Mouse (Mus musculus) adrenal gland, adult 8-10 months (tissue): ENCODE measurements at regions not wholly inside any gene's neighbourhood (a gene's known extent, or its start where the extent isn't known, plus 50 kb on each side); places are given as distances from the start of the nearest gene placed in this dataset.

Source experiments
- DNase-seq: peaks from one replicate; pipeline ENCODE4 v3.0.0; 2022

DNA sequence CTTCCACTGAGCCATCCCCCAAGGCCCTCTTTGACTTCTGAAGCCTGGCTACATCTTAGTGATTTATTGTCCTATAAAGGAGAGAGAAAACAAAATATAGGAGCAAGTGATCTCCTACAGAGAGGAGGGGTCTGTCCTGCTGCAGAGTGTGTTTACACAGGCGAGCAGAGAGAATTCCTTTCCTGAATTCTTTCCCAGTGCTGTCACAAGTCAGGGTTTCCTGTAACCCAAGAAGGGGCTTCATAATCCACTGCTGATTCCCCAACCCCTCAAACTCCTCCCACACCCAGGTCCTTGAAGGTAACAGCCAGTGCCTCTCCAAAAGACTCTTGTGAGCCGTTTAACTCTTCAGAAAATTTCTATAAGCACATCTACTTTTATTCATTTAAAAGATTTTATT is 66.8 kb upstream of the Tpm1 start:
- no peak for DNase-seq

DNA sequence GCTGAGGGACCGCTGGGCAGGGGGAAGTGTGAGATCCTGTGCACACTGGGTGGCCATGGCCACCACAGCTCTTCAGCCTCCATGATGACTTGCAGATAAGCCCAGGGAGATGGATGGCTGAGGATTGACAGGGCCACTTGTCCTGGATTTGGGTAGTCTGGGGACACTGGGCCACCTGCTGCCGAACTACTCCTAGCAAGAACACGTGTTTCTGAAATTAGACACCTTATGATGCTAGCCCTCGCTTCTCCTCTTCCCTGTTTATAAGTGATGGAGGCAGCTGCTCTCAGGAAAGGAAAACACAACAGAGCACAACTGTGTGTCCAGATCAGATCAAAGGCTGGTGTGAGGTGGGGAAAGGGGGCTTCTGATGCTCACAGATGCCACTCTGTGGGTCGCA is 64.9 kb upstream of the Tpm1 start:
- no peak for DNase-seq

DNA sequence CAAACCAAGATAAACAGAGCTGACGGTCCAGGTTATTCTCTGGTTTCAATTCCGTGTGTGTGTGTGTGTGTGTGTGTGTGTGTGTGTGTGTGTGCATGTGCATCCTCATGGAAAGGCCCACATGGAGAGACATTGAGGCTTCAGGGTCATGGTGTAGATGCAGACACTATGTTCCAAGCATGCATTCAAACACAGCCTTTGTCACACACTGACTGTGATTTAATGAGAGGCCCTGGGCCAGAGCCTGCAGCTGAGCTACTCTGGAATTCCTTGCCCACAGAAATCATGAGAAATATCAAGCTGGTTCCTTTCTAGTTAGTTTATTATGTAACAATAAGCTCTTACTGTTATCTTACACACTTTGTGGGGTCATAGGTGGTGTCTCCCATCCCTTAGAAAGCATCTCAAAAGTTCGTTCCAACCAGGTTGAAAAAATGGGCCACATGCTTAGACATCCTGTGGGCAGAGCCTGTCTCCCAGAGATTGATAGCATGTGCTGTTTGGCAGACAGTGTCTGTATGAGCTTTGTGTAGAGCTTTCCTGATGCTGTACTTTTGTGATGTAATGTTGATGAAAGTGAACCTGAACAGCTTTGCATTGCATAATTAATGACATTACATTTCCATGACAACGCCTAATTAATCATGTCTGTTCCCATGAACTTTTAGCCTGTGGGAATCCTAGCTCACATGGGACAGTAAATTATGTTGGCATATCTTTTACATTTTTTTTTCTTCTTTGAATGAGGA is 62.8 kb upstream of the Tpm1 start:
- DNase-seq = no peak

DNA sequence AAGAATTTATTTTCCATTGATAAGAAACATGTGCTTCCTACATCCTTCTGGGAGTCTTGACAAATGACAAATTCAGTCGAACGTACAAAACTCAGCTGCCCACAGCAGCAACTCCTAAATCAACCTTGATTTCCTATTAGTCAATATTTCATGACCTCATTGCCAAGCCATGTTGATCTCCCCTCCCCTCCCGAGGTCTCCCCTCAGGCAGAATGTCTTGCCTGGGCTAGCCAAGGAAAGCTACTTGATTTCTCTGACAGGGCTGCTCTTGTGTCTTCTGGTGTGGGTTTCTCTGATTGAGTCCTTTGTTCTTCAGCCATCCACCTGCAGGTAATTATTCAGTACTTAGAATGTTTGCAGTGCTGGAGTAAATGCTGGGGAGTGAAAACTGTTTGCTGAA is 58.7 kb upstream of the Tpm1 start:
- no peak for DNase-seq

DNA sequence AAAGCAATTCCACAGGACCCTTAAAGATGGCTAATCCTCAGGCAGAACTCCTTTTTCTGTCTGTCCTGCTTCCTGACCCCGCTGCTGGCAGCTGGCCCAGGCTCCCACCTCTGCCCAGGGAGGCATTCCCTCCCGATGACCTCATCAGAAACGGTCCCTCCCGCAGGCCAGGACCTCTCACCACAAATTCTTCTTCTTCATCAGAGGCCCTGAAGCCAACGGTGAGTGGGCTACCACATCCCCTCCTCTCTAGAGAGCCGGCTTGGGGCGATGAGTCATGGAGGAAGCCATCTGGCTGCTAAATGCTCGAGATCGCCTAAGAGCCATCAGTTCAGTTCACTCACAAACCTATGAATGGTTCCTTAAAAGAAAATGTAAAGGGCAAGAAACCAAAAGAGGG is 56.7 kb upstream of the Tpm1 start:
- no peak for DNase-seq

DNA sequence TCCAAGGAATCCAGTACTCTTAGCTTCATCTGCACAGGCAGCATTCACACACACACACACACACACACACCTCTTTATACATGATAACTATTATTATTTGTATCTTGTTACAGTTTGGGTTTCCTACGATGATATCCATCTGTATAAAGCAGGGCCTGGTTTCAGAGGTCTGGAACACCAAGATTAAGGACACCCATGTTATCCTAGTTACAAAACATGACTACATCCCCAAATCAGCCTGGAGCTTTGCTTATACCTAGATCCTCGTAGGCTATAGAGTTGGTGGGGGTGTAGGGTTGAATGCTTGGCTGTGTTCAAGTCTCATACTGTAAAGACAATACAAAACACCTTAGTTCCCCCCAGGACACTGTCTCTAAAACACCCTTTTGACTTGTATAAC is 56.0 kb upstream of the Tpm1 start:
- no peak for DNase-seq

DNA sequence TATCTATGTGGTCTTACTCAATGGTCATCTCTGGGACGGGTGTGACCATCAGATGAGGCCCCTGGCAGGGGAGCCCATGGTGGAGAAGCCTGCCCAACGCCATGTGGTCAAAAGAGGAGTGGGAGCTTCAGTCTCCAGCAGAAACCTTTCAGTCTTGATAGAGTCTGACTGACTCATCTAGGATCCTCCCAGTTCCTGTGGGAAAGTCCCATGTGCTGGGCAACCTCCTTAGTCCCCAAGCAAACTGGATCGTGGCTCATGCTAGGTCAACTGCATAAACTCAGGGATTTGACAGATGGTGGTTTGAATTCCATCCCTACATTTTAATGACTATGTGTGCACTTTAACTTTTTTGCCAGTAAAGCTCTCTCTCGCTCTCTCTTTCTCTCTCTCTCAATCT is 55.4 kb upstream of the Tpm1 start:
- no peak for DNase-seq

DNA sequence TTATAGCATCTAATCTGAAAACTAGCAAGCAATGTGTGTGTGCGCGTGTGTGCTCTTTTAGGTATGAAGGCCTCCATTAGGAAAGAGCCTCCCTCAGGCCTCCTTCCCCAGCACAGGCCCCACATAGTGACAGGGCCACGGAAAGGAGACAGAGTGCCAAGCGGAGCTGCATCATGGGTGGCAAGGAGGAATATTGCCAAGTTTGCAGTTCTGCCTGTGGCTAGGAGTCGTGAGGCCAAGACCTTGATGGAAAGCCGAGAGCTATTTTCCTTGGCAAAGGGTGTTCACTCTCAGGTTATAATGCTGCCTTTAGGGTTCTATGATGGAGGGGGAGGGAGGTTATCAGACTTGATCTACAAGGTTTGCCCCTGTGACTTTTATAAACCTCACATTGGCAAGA is 53.4 kb upstream of the Tpm1 start:
- peak; percentile 64 for DNase-seq

DNA sequence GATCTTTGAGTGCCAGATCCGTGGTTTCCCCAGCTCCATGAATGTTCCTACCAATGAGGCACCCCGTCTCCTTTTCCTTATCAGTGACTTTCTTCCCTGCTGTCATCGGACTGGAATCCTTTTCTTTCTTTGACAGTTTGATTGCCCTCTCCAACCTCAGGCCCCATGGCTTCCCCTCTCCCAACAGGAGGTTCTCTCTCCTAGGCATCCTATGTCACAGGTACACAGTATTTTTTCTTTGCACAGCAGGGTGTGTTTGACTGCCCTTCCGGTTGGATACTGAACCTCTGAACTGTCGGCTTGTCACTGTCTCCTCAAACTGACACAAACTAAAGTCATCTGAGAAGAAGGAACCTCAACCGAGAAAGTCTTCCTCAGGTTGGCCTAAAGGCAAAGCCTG is 50.3 kb upstream of the Tpm1 start:
- DNase-seq = no peak
